Mouse (Mus musculus) c-Kit-negative CD71-positive TER-119-positive erythroid progenitor cells, embryonic 14.5 days (primary cell): ENCODE measurements around the gene Fndc9.

Experiments
- DNase-seq: peaks from one replicate; pipeline ENCODE4 v3.0.0-alpha.2; 2013; ENCODE audit warnings: low read depth, low spot score

Fndc9 gene

DNA sequence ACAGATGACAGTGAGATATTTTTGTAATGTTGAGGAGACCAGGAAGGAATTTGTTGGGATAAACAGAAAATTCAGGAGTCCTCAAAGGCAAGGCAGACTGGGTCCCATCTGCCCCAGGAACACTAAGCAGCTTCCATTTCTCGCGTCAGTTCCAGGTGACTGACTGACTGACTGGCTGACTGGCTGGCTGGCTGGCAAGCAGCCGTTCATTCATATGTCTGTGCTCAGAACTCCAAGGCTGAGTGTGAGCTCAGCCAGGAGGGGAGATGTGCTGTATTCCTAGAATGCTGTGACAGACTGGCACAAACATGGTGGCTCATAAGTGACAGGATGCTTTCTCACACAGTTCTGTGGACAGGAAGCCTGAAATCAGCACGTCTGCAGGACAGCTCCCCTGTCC, 1.4 kb upstream of the Fndc9 start:
- DNase-seq, result no peak

DNA sequence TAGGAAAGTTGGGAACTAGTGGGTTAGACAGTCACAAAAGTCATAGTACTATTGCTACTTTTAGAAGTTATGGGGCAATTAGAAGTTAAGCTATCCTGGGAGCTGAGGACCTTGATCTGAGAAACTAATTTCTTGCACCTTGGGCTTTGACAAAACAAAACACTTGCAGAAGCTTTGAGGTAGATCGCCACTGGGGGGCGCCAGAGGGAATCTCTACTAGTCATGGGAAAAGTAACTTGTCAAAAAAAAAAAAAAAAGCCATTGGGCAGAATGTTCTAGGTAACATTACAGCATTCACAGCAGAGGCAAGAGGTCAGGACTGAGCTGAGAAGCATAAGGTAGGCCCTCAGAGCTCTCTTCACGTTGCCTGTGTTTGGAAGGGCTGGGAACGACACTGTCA, 1.6 kb downstream of the Fndc9 start:
- peak; percentile 60 for DNase-seq

DNA sequence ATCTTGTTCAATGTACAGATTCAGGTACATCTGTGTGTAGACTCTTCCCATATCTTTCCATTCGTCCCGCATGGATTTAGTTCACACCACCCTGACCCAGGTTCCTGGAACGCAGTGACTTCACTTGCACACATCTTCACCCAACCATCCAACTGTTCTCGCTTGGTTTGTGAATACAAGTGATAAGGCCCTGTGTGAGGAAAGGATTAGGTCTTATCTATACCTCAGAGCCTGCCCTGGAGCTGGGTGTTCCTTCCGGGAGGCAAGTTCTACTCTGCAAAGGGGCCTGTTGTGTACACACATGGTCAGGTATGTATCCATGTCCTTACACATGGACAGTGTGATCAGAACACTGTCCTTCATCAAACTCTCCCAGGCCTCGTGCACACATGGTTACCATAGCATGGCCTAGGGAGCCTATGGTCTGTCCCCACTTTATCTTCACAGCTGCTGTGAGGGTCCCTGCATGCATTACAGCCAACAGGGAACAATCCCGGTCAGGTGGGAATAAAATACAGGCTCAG, 5.9 kb downstream of the Fndc9 start:
- DNase-seq, result peak; percentile 31

DNA sequence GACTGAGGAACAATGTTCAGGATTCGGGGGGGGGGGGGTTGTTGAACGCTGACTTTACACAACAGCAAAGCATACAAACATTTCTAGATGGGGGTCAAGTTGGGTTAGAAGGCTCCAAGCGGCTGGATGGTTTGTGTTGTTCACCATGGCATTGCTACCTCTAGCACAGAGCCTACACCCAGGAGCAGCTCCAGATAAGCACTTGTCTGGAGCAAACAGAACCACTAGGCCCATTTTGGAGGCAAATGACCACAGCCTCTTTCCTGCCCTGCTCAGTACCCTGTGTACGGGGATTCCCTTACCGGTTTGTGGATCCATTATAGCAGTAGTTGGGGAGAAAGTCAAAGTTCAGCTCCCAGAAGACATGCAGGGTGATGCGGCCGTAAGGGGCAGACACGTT, 6.7 kb downstream of the Fndc9 start:
- DNase-seq, result no peak

DNA sequence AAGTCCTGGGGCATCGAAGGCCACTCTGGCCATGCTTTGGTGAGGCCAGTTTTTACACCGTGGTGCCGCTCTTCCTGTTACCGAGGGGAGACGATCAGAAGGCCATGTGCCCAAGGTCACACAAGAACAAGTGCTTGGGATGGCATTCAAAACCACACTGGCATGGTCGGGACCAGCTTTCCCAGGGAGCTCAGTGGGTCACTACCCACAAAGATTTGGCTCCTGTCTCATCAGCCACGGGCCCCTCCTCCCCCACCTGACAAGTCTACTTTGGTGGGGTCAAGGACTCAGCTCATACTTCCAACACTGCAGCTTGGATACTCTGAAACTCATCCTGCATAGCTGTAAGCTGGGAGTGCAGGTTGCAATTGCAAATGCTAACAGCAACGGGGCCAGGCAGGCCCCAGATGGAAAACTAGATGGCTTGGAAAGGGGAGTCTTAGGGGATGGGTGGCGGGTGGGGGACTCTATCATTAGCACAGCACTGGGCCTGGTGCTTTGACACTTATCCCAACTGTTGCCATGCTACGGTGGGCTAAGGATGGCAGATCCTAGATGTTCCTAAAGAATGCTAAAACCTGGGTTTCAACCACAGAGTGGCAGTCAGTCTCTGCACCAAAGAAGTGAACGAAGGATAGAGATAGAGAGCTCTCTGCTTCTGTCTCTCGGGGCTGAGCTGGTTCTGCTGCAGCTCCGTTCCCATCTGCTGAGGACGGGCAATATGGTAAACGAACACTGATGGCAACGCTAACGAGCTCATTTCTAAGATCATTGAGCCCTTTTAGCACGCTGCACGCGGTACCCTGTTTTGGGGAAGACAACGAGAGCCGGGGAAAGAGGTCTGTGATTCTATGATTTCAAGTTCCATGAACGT, 9.6 kb downstream of the Fndc9 start:
- DNase-seq, result no peak

DNA sequence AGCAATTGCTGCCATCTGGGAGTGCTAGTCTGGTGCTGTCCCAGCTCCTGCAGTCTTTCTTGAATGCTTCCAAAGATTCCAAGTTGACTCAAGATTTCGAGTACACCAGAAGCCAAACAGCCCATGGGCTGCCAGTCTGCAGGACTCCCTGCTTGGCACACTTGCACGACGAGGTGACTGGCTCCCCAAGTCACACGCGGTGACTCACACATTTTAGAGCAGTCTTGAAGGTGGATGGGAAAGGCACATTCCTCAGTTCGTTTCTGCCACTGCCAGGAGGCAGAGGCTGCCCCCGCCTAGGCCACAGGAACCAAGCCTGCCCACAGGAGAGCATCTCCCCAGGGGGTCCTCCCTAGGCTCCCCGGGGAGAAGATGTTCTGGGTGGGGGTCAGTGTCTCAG, 10.6 kb downstream of the Fndc9 start:
- no peak for DNase-seq

DNA sequence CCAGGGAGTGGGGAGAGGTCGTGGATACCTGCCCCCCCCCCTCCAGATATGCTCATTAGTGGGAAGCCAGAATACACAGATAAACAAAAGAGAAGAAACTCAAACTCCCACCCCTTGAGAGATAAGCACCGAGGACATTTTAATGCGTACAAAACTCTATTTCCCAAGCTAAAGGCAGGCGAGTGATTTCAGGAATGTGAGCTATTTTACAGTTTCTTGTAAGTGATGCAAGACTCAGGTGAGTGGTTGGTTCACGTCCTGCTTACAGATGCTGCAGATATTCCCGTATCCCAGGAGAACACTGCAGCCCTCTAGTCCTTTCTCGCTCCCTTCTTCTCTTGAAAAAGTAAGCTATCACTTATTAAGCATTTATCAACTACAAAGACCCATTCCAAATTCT, 11.1 kb downstream of the Fndc9 start:
- DNase-seq, result no peak

DNA sequence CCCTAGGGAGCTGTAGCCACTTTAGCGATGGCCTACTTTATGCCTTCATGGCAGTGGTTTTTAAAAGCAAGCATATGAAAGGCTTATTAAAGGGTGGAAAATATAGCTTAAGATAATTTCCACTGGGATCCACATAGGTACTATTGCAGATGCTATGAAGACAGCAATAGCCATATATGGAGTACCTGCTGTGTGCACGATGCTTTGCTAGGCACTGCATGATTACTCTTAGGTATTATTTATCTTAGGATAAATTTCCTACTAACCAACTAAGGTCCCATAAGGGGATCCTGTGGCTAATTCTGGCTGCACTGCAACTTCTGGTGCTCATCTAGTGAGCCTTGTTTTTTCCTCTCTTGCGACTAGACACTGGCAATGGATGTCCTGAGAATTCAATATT, 13.0 kb downstream of the Fndc9 start:
- DNase-seq, result no peak

DNA sequence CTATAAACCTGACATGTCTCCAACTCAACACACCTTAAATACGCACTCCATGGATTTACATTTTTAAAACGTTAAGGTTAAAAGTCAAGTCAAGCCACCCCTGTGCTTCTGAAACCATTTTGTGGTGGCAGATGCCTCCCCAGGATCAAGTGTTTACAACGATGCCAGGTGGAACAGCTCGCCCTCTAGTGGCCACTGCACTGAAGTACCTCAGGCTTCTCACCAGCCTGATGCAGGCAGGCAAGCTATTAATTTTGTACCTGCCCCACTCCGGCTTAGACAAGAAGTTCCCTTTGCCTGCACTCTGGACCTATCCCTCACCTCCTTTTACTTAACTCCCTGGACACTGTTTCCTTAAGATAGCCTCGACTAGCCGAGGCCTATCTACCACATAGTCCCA, 16.7 kb downstream of the Fndc9 start:
- DNase-seq, result peak; percentile 35

DNA sequence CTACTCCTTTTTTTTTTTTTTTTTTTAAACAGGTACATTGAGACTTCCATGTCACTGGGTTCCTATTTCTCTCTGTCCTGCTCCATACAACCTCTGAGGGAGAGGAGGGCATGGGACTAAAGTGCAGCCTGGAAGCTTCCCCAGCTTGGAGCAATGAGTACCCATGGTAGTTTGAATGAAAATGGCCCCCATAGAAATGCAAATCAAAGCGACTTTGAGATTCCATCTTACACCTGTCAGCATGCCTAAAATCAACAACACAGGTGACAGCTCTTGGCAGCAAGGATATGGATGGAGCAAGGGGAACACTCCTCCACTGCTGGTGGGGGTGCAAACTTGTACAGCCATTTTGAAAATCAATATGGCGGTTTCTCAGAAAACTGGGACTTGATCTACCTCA, 20.0 kb downstream of the Fndc9 start:
- DNase-seq, result no peak

DNA sequence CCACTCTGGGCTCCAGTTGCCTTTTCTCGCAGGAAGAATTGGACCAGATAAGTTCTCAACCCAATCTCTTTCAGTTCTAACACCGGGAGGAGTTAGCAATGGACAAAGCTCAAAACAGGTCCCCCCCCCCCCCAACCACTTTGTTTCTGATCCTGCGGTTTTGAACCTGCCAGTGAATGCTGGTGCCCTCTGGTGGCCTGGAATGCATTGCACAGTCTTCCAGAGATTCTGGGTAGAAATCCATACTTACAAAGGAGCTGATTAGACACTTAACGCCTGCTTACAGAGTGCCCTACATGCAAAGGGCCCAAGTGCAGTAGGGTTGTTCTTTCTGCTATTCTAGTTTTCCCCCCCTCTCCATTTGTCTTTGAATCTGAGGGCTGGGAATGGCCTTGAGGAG, 22.9 kb downstream of the Fndc9 start:
- DNase-seq, result no peak

DNA sequence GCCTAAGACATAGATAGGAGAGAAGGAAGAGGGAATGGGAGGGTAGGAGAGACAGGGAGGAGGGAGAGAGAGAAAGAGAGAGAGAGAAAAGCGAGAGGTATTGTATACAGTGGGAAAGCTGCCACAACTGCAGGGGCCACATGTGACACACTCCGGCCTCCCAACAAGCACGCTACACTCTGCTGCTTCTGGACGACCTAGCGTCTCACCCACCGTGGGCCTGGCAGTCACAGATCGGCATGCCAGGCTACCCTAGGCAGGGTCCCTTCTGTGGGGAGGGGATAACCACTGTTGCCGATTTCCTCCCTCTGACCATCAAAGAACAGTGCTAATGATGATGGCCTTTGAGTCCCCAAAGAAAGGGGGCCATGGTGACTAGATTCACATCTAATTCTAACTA, 23.4 kb downstream of the Fndc9 start:
- DNase-seq, result no peak

DNA sequence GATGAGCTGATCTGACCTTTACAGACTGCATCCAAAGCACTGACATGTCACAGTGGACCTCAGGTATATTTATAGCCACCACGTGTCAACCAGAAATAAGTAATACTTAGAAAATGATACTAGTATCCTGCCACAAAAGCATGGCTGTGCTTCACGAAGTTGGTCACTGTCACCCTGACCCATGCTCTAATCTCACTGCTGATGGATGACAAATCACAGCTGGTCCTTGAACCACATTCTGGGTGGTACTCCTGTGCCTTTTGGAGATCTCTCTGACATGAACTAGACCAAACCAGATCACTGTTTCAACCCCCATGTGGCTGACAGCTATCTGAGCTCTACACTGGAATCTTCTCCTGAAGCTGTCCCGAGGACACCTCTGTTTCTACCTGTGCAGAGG, 27.5 kb downstream of the Fndc9 start:
- no peak for DNase-seq

DNA sequence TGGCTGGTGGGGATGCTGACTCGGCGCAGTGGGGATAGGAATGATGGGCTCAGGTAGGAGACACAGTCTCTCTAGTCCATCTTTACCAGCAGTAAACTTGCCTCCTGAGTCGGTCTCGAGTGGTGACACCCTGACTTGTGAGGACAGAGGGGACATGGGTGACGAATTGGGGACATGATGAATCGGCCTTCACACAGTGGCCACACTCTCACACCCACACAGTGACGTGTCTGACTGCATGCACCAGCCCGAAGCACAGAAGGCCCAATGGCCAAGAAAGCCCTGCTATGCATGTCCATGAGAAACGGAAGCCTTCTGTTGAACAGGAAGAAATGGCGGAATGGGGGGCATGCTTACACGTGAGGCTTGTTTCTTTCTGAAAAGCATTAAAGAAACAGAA, 28.0 kb downstream of the Fndc9 start:
- no peak for DNase-seq

DNA sequence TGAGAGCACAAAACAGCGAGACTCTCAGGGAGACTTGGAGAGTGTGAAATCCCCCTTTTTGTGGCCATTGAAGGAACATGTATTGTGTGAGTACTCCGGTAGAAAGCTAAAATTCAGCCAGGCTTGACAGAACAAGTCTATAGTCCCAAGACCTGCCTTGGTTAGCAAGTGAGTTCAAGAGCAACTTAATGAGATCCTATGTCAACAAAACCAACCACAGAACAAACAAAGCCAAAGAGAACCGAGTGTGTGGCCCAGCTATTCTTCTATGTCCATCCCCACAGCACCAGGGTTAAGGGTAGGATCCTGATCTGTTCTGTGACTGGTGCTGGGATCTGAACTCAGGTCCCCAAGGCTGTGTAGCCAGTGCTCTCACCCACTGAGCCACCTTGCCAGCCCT, 29.3 kb downstream of the Fndc9 start:
- DNase-seq, result no peak

DNA sequence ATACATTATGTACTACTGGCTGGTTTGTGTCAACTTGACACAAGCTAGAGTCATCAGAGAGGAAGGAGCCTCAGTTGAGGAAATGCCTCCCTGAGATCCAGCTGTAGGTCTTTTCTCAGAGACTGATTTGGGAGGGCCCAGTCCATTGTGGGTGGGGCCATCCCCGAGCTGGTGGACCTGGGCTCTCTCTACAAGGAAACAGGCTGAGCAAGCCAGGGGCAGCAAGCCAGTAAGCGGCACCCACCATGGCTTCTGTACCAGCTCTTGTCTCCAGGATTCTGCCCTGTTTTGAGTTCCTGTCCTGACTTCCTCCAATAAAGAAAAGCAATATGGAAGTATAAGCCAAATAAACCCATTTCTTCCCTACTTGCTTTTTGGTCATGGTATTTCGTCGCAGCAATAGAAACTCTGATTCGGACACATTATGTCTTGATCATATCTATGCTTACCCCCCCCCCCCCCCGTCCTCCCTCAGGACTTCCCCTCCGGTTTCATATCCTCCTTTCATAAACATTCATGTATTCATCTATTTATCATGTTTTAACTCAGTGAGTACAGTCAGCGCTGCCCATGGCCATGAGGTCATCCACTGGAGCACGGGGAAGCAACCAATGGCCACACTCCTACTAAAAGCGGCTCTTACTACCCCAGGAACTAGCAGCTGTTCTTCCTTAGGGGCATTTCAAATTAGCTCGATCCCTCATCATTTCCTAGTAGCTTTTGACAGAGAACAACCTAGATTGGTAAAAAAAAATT, 29.9 kb downstream of the Fndc9 start:
- no peak for DNase-seq

DNA sequence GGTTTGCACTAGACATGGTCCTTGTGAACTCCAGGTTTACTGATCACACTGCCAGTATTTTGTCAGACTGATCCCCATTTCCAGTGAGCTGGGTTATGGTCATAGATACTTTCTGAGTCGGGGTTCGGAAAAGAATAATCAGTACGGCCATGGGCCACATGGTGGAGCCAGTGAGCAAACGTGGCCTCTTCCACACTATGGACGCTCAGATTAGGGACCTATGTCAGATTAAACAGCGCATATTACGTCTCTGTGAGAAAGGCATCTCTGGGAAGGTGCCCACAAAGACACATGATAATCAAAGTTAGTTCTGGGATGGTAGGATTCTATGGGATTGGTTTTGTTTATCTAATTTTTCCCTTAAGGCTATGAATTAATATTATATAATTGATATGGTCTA, 33.7 kb downstream of the Fndc9 start:
- DNase-seq, result no peak

DNA sequence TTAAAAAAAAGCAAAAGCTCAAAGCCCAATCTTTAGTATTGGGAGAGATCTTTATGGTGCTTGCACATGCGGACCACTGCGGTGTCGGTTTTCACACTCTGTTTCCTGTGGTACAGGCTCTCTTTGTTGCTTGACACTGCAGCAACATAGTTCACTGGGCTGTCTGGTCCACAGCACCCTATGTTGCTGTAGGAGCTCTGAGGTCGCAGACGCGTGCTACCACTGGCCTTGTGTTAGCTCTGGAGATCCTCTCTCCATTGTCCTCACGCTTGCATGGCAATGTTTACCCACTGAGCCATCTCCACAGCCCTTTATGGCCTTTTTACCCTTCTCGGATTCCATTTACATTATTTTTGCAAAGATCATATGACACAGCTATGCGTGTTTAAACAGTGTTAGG, 34.1 kb downstream of the Fndc9 start:
- no peak for DNase-seq

DNA sequence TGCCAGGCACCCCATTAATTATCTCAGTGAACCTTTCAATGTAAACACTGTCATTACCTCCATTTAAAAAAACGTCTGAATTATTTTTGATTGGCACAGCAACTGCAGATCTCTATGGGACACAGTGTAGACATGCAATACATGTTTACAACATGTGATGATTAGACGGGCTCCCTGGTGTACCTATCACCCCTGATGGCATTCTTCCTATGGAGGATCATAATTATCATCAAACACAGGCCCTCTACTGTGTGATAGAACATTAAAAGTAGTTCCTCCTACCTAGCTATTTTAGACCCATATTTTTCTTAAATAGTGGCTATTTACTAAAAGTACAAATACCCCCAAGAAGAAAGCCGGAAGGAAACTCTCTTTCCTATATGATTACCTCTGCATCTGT, 34.6 kb downstream of the Fndc9 start:
- no peak for DNase-seq

DNA sequence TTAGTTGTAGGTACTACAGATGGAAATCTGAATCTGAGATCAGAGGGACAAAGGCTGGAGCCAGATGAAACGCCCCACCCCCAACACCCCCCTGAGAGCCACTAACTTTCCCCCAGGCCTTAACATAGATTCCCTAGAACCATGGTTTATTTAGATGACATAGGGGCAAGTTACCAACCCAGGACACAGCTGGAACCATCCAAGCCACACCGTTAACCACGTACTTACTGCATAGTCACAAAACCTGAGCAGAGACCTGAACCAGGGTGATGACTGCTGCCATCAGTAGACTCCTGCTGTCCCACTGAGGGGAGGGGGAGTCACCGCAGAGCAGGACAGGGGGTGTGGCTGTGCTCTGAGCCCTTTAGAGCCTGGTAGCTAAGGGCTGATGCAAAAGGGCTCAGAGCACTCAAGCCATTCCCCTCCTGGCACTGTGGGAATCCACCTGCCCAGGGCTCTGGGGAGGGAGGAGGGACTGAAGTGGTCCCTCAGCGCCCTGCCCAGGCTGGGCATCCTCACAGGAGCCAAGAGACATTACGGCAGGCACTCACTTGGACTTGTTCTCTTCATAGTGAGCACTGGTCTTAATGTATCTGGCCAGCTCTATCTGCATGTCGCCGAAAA, 36.8 kb downstream of the Fndc9 start:
- DNase-seq, result no peak

DNA sequence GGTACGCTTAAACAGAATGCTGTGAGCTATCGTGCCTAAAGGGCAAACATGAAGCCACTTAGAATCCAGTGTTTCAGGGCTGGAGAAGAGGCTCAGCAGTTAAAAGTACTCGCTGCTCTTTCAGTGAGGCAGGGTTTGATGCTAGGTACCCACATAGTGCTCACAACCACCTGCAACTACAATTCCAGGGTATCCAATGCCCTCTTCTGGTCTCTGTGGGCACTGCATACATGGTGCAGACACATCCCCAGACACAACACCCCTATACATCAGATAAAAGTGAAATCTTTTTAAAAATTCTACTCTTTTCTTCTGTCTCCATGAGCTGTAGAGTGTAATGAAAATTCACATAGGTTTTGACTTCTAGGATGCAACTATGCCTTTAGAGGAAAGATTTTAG, 38.6 kb downstream of the Fndc9 start:
- no peak for DNase-seq

DNA sequence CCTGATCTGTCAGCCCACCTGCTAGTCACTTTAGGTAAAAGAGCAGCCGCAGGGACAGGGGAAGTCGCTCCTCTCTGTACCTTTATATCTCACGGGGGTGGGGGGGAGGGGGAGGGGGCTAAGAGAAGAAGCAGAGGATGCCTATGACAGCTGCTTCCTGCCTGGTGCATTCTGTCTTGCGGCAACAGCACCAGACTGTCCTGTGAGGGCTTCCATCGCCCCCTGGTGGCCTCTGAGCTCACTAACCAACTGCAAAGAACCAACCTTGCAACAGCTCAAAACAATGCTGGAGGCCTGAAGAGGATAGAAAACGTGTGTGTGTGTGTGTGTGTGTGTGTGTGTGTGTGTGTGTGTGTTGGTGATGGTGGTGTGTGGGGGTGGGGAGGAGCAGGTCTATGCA, 40.0 kb downstream of the Fndc9 start:
- no peak for DNase-seq

DNA sequence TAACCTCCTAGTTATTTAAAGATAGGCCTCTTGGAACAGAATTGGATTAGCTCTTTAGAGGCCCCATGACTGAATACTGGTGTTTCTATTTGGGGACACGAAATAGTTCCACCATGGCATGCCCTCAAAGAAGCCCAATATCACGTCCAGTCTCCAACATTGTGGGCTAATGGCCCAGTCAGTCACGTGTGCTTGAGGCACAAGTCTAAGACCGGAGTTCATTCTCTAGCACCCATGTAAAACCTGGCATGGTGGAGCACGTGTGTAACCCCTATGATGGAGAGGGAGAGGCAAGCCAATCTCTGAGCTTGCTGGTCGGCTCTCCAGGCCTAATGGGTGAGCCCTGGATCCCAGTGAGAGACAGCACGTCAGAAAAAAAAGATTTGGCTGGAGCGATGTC, 40.8 kb downstream of the Fndc9 start:
- DNase-seq, result no peak
